Mouse (Mus musculus) bone marrow, adult 2 months (tissue): ENCODE measurements around the gene Tbc1d5.

ENCODE experiments used
- CTCF ChIP-seq: fragments of 200-500 bp; IDR thresholded peaks from 2 replicates; pipeline ENCODE4 v1.5.1; 2011; ENCODE audit warnings: low read length, control low read depth; ENCODE audit not compliant: control insufficient read depth, insufficient read depth
- POLR2A ChIP-seq: fragments of 200-500 bp; IDR thresholded peaks from 2 replicates; pipeline ENCODE4 v1.6.1; 2011; ENCODE audit warnings: low read depth, mild to moderate bottlenecking, control low read depth, low read length, borderline replicate concordance; ENCODE audit not compliant: control insufficient read depth

- TF ChIP-seq CTCF (no peak), POLR2A (no peak)
These were observed 162.8 kb downstream of the Tbc1d5 start for GRCm38 (mm10) chr17:51016384-51016783.
